Mouse (Mus musculus): ENCODE results near the gene Lhfpl5. TPM values are rescaled to one million over a fixed set of nuclear protein-coding genes. Genes with fewer than 3 reads are reported as not detected.

Gene Lhfpl5
- polyA plus RNA-seq, 1 experiment from 2014 or later = 6.4 TPM

GRCm38 (mm10) chr17:28581056-28581455 is 5.6 kb downstream of the Lhfpl5 start:
- Histone ChIP-seq H3K36me3 (no peaks in the 10 kb centered on the region), H3K9ac (no peak overlapping the region), H3K27me3 (peaks cover 9% of the 10 kb centered on the region; the same call in 1 of the 2 replicates), H3K4me3 (no peak overlapping the region), H3K4me1 (replicated peaks) (peaks cover 9% of the 10 kb centered on the region), H3K9me3 (no peaks in the 10 kb centered on the region), H3K4me2 (no peak overlapping the region), H3K27ac (no peak overlapping the region)
- ATAC-seq (ENCODE audit: low FRiP score) = no peak
- WGBS = 57% methylated on average over 2 of the region's 2 CpGs

DNA sequence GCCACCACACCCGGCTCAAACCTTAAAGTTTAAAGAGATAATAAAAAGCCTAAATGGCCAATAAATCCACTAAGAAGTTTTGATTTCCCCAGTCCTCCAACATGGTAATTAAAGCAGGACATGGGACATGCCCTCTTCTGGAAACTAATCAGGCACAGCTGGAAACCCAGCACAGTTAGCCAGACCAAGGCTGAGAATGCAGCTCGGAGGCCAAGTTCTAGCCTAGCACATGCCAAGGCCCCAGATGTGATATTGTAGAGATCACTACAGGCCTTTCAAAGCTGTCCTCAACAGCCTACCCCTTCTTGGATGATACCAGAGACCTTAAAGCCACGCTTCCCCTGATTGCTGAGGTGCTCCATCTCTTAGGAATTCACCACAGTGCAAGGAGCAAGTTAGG is 11.1 kb downstream of the Lhfpl5 start:
- H3K4me1 ChIP-seq (replicated peaks) = no peaks in the 10 kb centered on the region
- no peak overlapping the region for H3K4me2 ChIP-seq
- no peak overlapping the region for H3K9ac ChIP-seq
- 88% methylated on average over 3 of the region's 3 CpGs for WGBS
- ATAC-seq (ENCODE audit: low FRiP score) = no peak
- H3K27me3 ChIP-seq = no peaks in the 10 kb centered on the region
- H3K27ac ChIP-seq = no peak overlapping the region
- peaks cover 47% of the 10 kb centered on the region for H3K36me3 ChIP-seq
- H3K9me3 ChIP-seq = no peaks in the 10 kb centered on the region
- no peak overlapping the region for H3K4me3 ChIP-seq

DNA sequence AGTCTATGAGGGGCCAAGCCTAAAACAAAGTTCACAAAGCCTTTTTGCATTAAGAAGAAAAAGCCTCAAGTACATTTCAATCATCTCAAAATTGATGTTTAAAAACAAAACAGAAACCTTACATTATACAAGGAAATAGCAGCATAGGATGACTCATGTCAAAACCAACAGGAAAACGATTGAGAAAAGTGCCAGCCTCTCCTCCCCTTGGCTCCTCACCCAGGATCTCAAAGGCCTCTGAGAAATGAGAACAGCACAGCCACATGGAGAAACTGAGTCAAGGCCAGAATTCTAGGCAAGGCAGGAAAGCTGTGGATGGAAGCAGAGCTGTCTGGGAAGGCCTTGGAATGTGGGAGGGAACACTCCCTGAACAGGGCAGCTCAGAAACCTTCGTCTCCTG is 13.2 kb downstream of the Lhfpl5 start:
- H3K27ac ChIP-seq = no peak overlapping the region
- H3K4me1 ChIP-seq (replicated peaks) = no peaks in the 10 kb centered on the region
- no peak for ATAC-seq (ENCODE audit: low FRiP score)
- no peak overlapping the region for H3K4me3 ChIP-seq
- 87% methylated on average over 2 of the region's 2 CpGs for WGBS
- H3K27me3 ChIP-seq = no peaks in the 10 kb centered on the region
- no peak overlapping the region for H3K9ac ChIP-seq
- peaks cover 68% of the 10 kb centered on the region for H3K36me3 ChIP-seq
- no peaks in the 10 kb centered on the region for H3K9me3 ChIP-seq
- no peak overlapping the region for H3K4me2 ChIP-seq

- Histone ChIP-seq H3K27ac (no peak overlapping the region), H3K4me3 (no peak overlapping the region), H3K9me3 (no peaks in the 10 kb centered on the region), H3K36me3 (peaks cover 81% of the 10 kb centered on the region), H3K4me2 (no peak overlapping the region), H3K4me1 (replicated peaks) (no peaks in the 10 kb centered on the region), H3K27me3 (no peaks in the 10 kb centered on the region), H3K9ac (no peak overlapping the region)
- ATAC-seq (ENCODE audit: low FRiP score) = no peak
- 93% methylated on average over 3 of the region's 3 CpGs for WGBS
These were observed 15.2 kb downstream of the Lhfpl5 start for GRCm38 (mm10) chr17:28590596-28590995.

GRCm38 (mm10) chr17:28591476-28591875 is 16.0 kb downstream of the Lhfpl5 start:
- no peaks in the 10 kb centered on the region for H3K27me3 ChIP-seq
- WGBS = 95% methylated on average over 5 of the region's 5 CpGs
- no peak overlapping the region for H3K9ac ChIP-seq
- no peaks in the 10 kb centered on the region for H3K4me1 ChIP-seq (replicated peaks)
- ATAC-seq (ENCODE audit: low FRiP score) = no peak
- H3K4me2 ChIP-seq = no peak overlapping the region
- peaks cover 89% of the 10 kb centered on the region for H3K36me3 ChIP-seq
- H3K9me3 ChIP-seq = no peaks in the 10 kb centered on the region
- H3K4me3 ChIP-seq = no peak overlapping the region
- no peak overlapping the region for H3K27ac ChIP-seq

GRCm38 (mm10) chr17:28592998-28593397 is 17.6 kb downstream of the Lhfpl5 start:
- ATAC-seq (ENCODE audit: low FRiP score) = no peak
- Histone ChIP-seq H3K9me3 (no peaks in the 10 kb centered on the region), H3K27ac (no peak overlapping the region), H3K4me3 (no peak overlapping the region), H3K4me2 (no peak overlapping the region), H3K9ac (no peak overlapping the region), H3K36me3 (peaks cover 90% of the 10 kb centered on the region), H3K27me3 (no peaks in the 10 kb centered on the region), H3K4me1 (replicated peaks) (no peaks in the 10 kb centered on the region)
- WGBS = 27% methylated on average over 4 of the region's 4 CpGs

DNA sequence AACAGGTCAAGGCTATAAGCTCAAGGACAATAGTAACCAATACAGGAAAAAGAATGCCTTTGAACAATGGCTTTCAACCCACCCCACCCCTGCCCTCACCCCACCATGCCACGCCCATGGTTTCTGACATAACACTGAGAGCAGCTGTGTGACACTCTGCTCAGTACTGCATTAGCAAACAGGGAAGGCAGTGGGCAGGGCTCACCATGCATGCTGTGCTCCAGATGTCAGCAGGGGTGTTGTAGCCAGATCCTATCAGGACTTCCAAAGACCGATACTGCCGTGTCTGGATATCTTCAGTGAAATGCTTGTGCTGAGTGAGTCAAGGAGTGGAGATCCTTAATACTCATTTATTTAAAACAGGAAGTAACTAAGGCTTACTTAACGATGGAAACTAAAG is 18.5 kb downstream of the Lhfpl5 start:
- Histone ChIP-seq H3K27me3 (no peaks in the 10 kb centered on the region), H3K9me3 (no peaks in the 10 kb centered on the region), H3K4me3 (no peak overlapping the region), H3K4me1 (replicated peaks) (no peaks in the 10 kb centered on the region), H3K27ac (no peak overlapping the region), H3K4me2 (no peak overlapping the region), H3K9ac (no peak overlapping the region), H3K36me3 (peaks cover 89% of the 10 kb centered on the region)
- ATAC-seq (ENCODE audit: low FRiP score) = no peak
- 83% methylated on average over 4 of the region's 4 CpGs for WGBS

- Histone ChIP-seq H3K9me3 (no peaks in the 10 kb centered on the region), H3K4me2 (no peak overlapping the region), H3K36me3 (peaks cover 93% of the 10 kb centered on the region), H3K27me3 (no peaks in the 10 kb centered on the region), H3K9ac (no peak overlapping the region), H3K27ac (no peak overlapping the region), H3K4me3 (no peak overlapping the region), H3K4me1 (replicated peaks) (no peaks in the 10 kb centered on the region)
- no peak for ATAC-seq (ENCODE audit: low FRiP score)
- 88% methylated on average over 5 of the region's 5 CpGs for WGBS
These were observed 25.3 kb downstream of the Lhfpl5 start for GRCm38 (mm10) chr17:28600780-28601179.

DNA sequence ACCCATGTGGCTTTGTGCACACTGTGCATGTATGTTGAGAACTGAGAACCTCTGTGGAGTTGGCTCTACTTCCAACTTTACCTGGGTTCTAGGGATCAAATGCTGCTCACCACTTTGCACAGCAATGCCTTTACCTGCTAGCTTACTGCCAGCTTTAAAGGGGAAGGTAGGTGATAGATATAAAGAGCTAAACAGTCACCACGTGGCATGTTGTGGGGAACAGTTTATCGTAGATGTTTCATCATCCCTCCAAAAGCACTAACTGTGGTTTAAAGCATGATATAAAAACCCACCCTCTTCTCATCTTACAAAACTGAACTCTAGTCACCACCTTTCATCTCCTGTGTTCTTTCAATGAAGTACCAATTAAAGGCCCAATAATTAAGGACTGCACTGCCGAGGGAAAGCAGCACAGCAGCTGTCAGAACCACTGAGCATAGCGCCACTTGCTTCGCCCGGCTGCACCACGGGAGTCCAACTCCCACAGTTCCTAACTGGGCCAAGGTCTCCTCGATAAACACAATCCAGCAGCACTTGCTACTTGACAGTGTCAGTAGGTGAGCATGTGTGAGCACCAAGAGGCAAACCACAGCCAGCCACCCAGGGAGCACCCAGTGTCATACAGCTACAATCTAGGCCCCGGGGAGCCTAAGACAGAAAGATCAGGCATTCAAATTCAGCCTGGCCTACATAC is 26.3 kb downstream of the Lhfpl5 start:
- Histone ChIP-seq H3K9ac (no peak overlapping the region), H3K4me1 (replicated peaks) (no peaks in the 10 kb centered on the region), H3K27me3 (no peaks in the 10 kb centered on the region), H3K9me3 (no peaks in the 10 kb centered on the region), H3K4me3 (no peak overlapping the region), H3K27ac (no peak overlapping the region), H3K36me3 (peaks cover 93% of the 10 kb centered on the region), H3K4me2 (no peak overlapping the region)
- 86% methylated on average over 9 of the region's 9 CpGs for WGBS
- no peak for ATAC-seq (ENCODE audit: low FRiP score)

DNA sequence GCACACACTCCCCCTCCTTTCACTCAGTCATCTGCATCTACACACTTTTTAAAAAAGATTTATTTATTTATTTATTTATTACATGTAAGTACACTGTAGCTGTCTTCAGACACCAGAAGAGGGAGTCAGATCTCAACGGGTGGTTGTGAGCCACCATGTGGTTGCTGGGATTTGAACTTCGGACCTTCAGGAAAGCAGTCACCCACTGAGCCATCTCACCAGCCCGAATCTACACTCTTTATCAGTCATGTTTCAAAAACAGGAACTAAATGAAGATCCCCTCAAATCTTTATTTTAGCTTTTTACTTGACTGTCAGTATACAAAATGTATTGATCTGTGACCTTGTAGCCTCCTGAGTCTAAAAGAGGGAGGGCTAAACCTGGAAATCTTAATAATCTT is 34.1 kb downstream of the Lhfpl5 start:
- Histone ChIP-seq H3K36me3 (peaks cover 39% of the 10 kb centered on the region), H3K4me3 (no peak overlapping the region), H3K4me1 (replicated peaks) (no peaks in the 10 kb centered on the region), H3K9me3 (no peaks in the 10 kb centered on the region), H3K4me2 (no peak overlapping the region), H3K9ac (no peak overlapping the region), H3K27me3 (no peaks in the 10 kb centered on the region), H3K27ac (no peak overlapping the region)
- no peak for ATAC-seq (ENCODE audit: low FRiP score)
- 84% methylated on average over 3 of the region's 3 CpGs for WGBS

DNA sequence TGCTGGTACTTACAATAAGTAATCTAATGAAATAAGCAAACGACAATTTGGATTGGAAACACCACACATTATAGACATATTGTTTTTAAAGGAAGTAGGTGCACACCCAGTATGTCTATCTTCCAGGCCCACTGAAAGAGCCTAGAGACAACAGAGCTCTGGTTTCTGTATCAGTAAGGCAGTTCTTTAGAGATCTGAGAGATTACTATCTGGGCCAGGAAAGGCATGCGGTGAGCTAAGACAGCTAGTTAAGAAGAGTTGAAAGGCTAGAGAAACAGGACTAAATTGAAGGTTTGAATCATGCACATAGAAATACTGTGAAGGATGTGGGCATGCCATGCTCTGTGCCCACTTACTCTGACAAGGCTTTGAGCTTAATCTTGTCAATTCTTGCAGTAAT is 37.2 kb downstream of the Lhfpl5 start:
- H3K9ac ChIP-seq = no peak overlapping the region
- ATAC-seq (ENCODE audit: low FRiP score) = no peak

DNA sequence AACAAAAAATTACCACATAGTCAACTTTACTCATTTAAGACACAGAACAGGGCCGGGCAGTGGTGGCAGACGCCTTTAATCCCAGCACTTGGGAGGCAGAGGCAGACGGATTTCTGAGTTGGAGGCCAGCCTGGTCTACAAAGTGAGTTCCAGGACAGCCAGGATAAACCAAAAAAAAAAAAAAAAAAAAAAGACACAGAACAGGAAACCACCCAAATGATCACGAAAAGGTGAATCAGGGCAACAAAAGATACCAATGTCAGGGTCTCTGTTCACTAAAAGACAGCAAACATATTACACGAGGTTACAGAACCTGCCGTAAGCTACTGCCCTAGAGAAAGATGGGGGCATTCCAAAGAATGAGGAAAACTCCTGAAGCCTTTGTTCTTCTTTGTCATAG is 37.7 kb downstream of the Lhfpl5 start:
- ATAC-seq (ENCODE audit: low FRiP score) = no peak
- WGBS = 93% methylated on average over 6 of the region's 6 CpGs
- peaks cover 15% of the 10 kb centered on the region for H3K36me3 ChIP-seq

More for the DNA sequence above, 37.2 kb downstream of the Lhfpl5 start:
- Histone ChIP-seq H3K27ac (no peak overlapping the region), H3K9me3 (no peaks in the 10 kb centered on the region), H3K4me3 (no peak overlapping the region), H3K4me1 (replicated peaks) (peaks cover 6% of the 10 kb centered on the region; the same call in 1 of the 2 replicates), H3K27me3 (no peaks in the 10 kb centered on the region), H3K36me3 (peaks cover 19% of the 10 kb centered on the region), H3K4me2 (no peak overlapping the region)
- 85% methylated on average over 2 of the region's 2 CpGs for WGBS

GRCm38 (mm10) chr17:28615332-28615731 is 39.9 kb downstream of the Lhfpl5 start:
- no peaks in the 10 kb centered on the region for H3K9me3 ChIP-seq
- no peak overlapping the region for H3K4me3 ChIP-seq
- no peaks in the 10 kb centered on the region for H3K27me3 ChIP-seq
- H3K4me1 ChIP-seq (replicated peaks) = peaks cover 29% of the 10 kb centered on the region
- H3K4me2 ChIP-seq = no peak overlapping the region
- 98% methylated on average over 4 of the region's 4 CpGs for WGBS
- no peak for ATAC-seq (ENCODE audit: low FRiP score)
- H3K9ac ChIP-seq = no peak overlapping the region
- H3K36me3 ChIP-seq = peaks cover 24% of the 10 kb centered on the region
- H3K27ac ChIP-seq = no peak overlapping the region

More for the DNA sequence above, 37.7 kb downstream of the Lhfpl5 start:
- Histone ChIP-seq H3K27ac (no peak overlapping the region), H3K4me3 (no peak overlapping the region), H3K9ac (no peak overlapping the region), H3K4me2 (no peak overlapping the region), H3K27me3 (no peaks in the 10 kb centered on the region), H3K4me1 (replicated peaks) (peaks cover 11% of the 10 kb centered on the region), H3K9me3 (no peaks in the 10 kb centered on the region)
